Mouse (Mus musculus) stomach, postnatal 0 days (tissue): ENCODE data around the gene Prcd.

ENCODE experiments used
- CTCF ChIP-seq: IDR thresholded peaks from 2 replicates; pipeline ENCODE4 v1.5.1; 2016; ENCODE audit warnings: antibody characterized with exemption, low read depth, mild to moderate bottlenecking, moderate library complexity
- EP300 ChIP-seq: optimal IDR thresholded peaks from 2 replicates; pipeline ENCODE3; 2016; ENCODE audit warnings: antibody characterized with exemption

GRCm38 (mm10) chr11:116649711-116650337, 3.5 kb upstream of the Prcd start:
- TF ChIP-seq CTCF, result no peak
- no peak for TF ChIP-seq EP300
